Mouse (Mus musculus): ENCODE measurements around the gene Hist1h2bh. TPM values are rescaled to one million over a fixed set of nuclear protein-coding genes. Genes with fewer than 3 reads are reported as not detected.

The Hist1h2bh gene
- total RNA-seq (2023) = 54.8 and 79.6 TPM in 2 replicates

DNA sequence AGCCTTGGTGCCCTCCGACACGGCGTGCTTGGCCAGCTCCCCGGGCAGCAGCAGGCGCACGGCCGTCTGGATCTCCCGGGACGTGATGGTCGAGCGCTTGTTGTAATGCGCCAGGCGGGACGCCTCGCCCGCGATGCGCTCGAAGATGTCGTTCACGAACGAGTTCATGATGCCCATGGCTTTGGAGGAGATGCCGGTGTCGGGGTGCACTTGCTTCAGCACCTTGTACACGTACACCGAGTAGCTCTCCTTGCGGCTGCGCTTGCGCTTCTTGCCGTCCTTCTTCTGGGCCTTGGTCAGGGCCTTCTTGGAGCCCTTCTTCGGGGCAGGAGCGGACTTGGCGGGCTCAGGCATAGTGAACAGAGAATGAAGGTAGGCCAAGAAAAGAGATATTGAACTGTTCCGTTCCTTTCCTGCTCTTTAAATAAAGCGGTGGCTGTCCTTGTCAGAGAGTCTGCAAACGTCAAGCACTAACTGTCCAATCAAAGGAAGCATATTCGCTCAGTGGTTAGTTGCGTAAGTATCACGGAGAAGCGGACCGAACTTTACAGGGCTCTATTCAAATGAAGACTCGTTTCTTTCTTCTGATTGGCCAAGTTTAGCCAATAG, at the start of gene Hist1h2bh:
Gene Hist1h2bh, minus strand, starts transcription at position 394 of the 609 bp plus-strand sequence.

DNA sequence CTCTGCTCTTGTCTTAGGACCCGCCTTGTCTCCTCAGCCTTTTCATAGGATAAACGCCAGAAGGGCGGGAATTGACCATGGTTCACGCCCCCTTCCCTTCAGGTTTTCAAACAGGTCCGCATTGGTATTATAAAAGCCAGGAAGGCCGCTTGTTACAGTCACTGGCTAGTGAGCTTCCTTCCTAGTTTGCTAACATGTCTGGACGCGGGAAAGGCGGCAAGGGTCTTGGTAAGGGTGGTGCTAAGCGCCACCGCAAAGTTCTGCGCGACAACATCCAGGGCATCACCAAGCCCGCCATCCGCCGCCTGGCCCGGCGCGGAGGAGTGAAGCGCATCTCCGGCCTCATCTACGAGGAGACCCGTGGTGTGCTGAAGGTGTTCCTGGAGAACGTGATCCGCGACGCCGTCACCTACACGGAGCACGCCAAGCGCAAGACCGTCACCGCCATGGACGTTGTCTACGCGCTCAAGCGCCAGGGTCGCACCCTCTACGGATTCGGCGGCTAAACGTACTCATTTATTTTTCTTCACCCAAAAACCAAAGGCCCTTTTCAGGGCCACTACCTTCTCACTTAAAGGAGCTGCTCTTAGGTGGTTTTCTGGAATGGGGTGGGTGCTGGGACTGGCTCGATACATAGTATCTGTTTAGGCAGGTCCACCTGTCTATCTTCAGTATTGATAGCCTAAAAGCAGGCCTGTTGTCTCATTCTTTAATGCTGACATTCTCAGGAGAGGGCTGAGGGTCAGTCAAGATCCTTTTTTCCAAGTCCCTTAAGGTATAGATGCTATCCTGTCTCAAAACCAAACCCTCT, 38.4 kb upstream of the Hist1h2bh start, which contains the start of gene Hist1h4d:
Gene Hist1h4d, plus strand, starts transcription at position 191 of the 811 bp plus-strand sequence.

DNA sequence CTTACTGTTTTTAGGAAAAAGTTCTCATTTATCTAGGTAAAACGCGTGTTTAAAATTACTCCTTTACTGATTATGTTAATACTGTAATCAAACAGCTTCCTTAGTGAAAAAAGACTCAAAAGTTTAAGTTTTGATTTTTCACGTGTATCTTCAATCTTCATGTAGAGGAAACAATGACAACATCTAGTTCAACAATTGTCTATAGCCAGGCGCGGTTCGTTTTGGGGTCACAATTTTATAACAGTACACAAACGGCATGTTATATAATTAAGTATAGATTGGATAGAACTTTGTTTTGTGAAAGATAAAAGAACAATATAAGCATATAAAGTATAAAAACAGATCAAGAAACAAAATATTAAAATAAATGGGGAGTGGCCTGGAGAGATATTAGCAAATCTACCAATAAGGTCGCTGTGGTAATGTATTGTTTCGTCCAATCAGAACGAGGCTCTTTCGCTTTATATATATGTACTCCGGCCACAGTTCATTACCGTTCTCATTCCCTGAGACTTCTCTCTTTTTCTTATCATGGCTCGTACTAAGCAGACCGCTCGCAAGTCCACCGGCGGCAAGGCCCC, 32.2 kb upstream of the Hist1h2bh start, which contains the start of gene Hist1h3d:
Gene Hist1h3d, plus strand, starts transcription at position 493 of the 581 bp plus-strand sequence.

GRCm38 (mm10) chr13:23573898-23574524, 30.8 kb upstream of the Hist1h2bh start, which contains the start of the genes Hist1h2bf and Hist1h2ad:
TSS of gene Hist1h2bf (minus strand) at chr13:23574196.
TSS of gene Hist1h2ad (plus strand) at chr13:23574381.

DNA sequence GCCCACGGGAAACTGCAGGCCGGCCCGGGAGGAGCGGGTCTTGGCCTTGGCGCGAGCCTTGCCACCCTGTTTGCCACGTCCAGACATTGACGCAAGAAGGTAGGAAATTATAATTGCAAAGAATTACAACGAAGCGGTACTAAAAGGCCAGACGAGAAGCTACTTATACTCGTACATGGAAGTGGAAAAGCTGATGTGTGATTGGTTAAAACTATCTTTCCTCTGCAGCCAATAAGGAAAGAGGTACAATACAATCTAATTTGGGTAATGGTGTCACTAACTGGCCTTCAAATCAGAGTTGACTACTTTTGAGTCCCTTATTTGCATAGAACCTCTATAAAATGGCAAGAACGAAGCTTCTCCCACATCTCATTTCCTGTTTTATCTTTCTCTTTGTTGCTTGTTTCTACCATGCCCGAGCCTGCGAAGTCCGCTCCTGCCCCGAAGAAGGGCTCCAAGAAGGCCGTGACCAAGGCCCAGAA, 27.9 kb upstream of the Hist1h2bh start, which contains the start of the genes Hist1h2ae and Hist1h2bg:
Gene Hist1h2ae, minus strand, starts transcription at position 199 of the 482 bp plus-strand sequence.
Gene Hist1h2bg, plus strand, starts transcription at position 375 of the 482 bp plus-strand sequence.

GRCm38 (mm10) chr13:23561883-23562659, 18.9 kb upstream of the Hist1h2bh start, which contains the start of gene Hist1h3e:
TSS of gene Hist1h3e (minus strand) at chr13:23562369.

DNA sequence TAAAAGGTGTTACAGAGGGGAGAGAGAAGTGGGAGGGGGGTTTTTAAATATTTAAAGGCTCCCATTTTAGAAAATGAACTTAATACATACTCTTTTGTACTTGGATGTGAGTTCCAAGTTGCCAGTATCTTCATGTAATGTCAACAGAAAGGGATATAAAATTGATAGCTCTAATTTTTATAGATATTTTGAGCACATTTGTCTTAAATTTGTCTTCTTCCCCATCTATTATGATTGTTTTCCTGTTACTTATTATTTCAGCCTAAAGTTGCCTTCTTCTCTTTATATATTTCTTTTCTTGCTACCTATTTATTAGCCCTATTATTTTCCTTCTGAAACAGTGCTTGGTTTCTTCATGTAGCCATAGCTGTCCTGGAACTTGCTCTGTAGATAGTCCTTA, 9.8 kb upstream of the Hist1h2bh start, which contains the start of gene Hist1h1d:
Gene Hist1h1d, plus strand, starts transcription at position 301 of the 400 bp plus-strand sequence.

DNA sequence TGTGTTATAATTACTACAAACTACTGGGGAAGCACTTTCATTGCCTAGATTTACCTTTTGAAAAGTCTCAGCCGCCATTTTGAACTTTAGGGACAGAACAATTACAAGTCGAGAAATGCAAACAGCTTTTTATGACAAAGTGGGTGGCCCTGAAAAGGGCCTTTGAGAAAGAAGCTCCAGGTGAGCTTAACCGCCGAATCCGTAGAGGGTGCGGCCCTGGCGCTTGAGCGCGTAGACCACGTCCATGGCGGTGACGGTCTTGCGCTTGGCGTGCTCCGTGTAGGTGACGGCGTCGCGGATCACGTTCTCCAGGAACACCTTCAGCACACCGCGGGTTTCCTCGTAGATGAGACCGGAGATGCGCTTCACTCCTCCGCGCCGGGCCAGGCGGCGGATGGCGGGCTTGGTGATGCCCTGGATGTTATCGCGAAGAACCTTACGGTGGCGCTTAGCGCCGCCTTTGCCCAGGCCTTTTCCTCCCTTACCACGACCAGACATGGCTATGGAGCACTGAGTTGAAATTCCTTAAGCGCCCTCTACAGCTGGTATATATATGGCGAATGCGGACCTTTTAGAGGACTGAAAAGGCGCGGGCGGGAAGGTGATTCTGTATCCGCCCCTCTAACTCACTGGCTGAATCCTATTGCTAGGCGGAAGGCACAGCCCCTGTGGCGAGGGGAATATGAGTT, 8.1 kb upstream of the Hist1h2bh start, which contains the start of gene Hist1h4f:
Gene Hist1h4f, minus strand, starts transcription at position 503 of the 689 bp plus-strand sequence.

GRCm38 (mm10) chr13:23543965-23544786, 984 bp upstream of the Hist1h2bh start, which contains the start of gene Hist1h3f:
TSS of gene Hist1h3f (plus strand) at chr13:23544052.

DNA sequence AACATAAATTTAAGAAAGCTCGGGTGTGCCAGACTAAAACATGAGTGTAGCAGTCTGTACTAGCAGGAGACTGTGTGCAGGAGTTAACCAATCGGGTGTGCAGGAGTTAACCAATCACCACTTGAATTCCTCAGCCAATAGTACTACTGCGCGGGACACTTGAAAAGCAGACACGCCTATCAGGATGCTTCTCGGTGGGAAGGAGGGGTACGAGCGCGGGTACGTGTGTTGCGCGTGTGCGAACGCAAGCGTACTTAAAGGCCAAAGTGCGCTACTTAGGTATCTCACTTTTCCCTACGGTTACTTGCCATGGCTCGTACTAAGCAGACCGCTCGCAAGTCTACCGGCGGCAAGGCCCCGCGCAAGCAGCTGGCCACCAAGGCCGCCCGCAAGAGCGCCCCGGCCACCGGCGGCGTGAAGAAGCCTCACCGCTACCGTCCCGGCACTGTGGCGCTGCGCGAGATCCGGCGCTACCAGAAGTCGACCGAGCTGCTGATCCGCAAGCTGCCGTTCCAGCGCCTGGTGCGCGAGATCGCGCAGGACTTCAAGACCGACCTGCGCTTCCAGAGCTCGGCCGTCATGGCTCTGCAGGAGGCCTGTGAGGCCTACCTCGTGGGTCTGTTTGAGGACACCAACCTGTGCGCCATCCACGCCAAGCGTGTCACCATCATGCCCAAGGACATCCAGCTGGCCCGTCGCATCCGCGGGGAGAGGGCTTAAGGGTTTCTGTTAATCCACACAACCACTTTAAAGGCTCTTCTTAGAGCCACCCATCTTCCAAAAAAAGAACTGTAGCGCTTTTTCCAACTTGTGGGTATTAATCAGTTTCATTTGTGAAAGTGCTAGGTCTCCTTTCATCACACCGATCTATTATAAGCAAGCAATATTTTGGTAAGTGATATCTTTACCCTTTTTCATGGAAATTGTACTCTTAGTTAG, 7.8 kb downstream of the Hist1h2bh start, which contains the start of gene Hist1h3g:
Gene Hist1h3g, plus strand, starts transcription at position 286 of the 939 bp plus-strand sequence.

DNA sequence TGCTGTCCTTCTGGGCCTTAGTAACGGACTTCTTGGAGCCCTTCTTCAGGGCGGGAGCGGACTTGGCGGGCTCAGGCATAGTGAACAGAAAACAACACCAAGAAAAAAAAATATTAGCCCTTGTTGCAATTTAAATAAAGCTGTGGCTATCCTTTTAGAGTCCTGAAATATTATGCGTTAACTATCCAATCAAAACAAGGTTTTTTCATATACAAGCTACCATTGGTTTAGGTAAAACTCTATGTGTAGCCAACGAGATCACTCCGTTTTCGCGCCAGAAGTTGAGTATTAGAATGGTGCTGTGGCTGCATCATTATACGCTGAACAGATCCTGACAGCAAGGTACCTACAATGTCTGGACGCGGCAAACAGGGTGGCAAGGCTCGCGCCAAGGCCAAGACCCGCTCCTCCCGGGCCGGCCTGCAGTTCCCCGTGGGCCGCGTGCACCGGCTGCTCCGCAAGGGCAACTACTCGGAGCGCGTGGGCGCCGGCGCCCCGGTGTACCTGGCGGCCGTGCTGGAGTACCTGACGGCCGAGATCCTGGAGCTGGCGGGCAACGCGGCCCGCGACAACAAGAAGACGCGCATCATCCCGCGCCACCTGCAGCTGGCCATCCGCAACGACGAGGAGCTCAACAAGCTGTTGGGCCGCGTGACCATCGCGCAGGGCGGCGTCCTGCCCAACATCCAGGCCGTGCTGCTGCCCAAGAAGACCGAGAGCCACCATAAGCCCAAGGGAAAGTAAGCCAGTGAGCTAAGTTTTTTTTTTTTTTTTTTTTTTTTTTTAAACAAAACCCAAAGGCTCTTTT, 9.4 kb downstream of the Hist1h2bh start, which contains the start of gene Hist1h2af:
Gene Hist1h2af, plus strand, starts transcription at position 347 of the 808 bp plus-strand sequence.

DNA sequence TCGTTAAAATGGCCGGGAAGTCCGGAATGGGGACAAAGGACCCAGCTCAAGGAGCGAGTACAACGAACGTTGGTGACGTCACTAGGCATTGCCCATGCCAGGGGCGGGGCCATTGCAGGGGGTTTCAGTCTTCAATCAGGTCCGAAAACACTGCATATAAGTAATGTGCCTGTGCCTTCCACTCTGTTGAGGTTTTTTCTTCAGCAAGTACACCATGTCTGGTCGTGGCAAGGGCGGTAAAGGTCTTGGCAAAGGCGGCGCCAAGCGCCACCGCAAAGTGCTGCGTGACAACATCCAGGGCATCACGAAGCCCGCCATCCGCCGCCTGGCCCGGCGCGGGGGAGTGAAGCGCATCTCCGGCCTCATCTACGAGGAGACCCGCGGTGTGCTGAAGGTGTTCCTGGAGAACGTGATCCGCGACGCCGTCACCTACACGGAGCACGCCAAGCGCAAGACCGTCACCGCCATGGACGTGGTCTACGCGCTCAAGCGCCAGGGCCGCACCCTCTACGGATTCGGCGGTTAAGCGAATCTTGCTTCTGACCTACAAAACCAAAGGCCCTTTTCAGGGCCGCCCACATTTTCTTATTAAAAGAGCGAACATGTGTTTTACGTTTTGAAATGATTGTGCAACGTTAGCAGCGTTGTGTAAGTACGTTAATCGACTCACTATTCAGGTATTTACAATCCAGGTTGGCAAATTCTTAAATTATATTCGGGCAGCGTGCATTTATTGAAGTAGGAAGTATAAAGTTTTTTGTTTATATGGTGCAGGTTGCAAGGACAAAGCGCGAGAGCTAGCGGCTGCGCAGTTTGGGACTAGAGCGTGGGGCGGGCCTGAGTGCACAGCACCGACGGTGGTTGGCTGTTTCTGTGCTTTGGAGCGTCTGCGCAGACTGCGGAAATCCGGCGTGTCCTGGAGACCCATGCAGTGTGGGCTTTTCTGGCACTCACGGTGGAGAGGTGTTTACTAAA, 12.0 kb downstream of the Hist1h2bh start, which contains the start of gene Hist1h4h:
Gene Hist1h4h, plus strand, starts transcription at position 150 of the 975 bp plus-strand sequence.

All from neutrophil, adult 65 days (primary cell).